Mouse (Mus musculus) midbrain, embryonic 14.5 days (tissue): ENCODE measurements around the gene Stk11. TPM values are rescaled to one million over a fixed set of nuclear protein-coding genes. Genes with fewer than 3 reads are reported as not detected.

Source experiments
- ATAC-seq: fragments of 200-750 bp; cut with Nextera tagmentation; 2 replicates; pipeline ENCODE4 v1.8.0; 2017; ENCODE audit warnings: moderate number of reproducible peaks, moderate library complexity; ENCODE audit not compliant: low FRiP score, low TSS enrichment
- DNase-seq: peaks from one replicate; pipeline ENCODE4 v3.0.0-alpha.2; 2015
- H3K27ac ChIP-seq: fragments of 300-500 bp; sonication (generic); replicated peaks from 2 replicates; pipeline ENCODE4 v1.5.1; 2014; ENCODE audit warnings: mild to moderate bottlenecking, low read depth, low read length, moderate library complexity
- H3K27me3 ChIP-seq: fragments of 300-500 bp; sonication (generic); 2 replicates; pipeline ENCODE4 v1.6.1; 2014; ENCODE audit warnings: low read length, control low read depth, mixed read lengths; ENCODE audit not compliant: control insufficient read depth, insufficient read depth
- H3K36me3 ChIP-seq: fragments of 300-500 bp; sonication (generic); 2 replicates; pipeline ENCODE4 v1.6.1; 2014; ENCODE audit warnings: low read length, control low read depth; ENCODE audit not compliant: control insufficient read depth, insufficient read depth
- H3K4me1 ChIP-seq: fragments of 300-500 bp; sonication (generic); 2 replicates; pipeline ENCODE4 v1.6.1; 2014; ENCODE audit warnings: mild to moderate bottlenecking, antibody characterized with exemption, low read length, control low read depth; ENCODE audit not compliant: control insufficient read depth, insufficient read depth
- H3K4me2 ChIP-seq: fragments of 300-500 bp; sonication (generic); 2 replicates; pipeline ENCODE4 v1.6.1; 2014; ENCODE audit warnings: mild to moderate bottlenecking, low read length, moderate library complexity
- H3K4me3 ChIP-seq: fragments of 300-500 bp; sonication (generic); replicated peaks from 2 replicates; pipeline ENCODE4 v1.5.1; 2014; ENCODE audit warnings: low read depth, low read length
- H3K9ac ChIP-seq: fragments of 300-500 bp; sonication (generic); replicated peaks from 2 replicates; pipeline ENCODE4 v1.6.1; 2014; ENCODE audit warnings: mild to moderate bottlenecking, low read length, moderate library complexity
- H3K9me3 ChIP-seq: fragments of 300-500 bp; sonication (generic); 2 replicates; pipeline ENCODE4 v1.6.1; 2016; ENCODE audit warnings: low read length, control low read depth, mixed read lengths; ENCODE audit not compliant: control insufficient read depth
- WGBS: fragments of 180-500 bp; shearing (Covaris S2); extraction: QIAGEN DNeasy Blood & Tissue Kit; methylation state at CpG from one replicate; pipeline ENCODE4 v1.1.7; 2014; 5-methylcytosine and 5-hydroxymethylcytosine counted together
- polyA plus RNA-seq: library from polyadenylated mRNA; unstranded; fragments of >200 nt; fragmentation: Nextera tagmentation; extraction: Ambion mirVana; gene quantifications from 2 replicates; pipeline ENCODE4 v1.2.1, GENCODE M21; 2014

Gene Stk11
- polyA plus RNA-seq, 1 experiment from 2014 or later, result 26.5 TPM

DNA sequence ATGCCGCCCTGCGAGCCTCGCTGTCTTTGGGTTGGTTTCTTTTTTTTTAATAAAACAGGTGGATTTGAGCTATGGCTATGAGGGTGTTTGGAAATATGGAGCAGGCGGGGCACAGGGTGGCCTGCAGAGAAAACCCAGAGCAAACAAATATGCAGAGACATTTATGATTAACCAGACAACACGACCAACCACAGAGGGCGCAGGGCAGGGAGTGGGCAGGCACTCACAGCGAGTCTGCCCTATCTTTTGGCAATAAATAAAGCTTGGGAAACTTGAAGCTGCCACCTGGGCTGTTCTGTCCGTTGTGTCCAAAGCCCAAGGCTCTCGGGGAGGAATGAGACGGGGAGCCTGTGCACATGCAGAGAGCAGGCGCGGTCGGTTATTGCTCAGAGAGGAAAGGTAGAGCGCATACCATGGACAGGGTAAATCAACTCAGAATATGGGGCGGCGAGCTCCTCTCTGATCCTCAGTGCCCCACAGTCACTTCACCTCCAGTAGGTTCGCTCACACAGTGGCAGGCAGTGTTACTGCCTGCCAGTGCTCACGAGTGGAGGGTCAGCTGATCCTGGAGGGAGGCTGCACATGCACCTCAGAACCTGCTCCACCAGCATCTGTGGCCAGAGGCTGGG is 14.9 kb downstream of the Stk11 start:
- 86% methylated on average over 18 of the region's 18 CpGs for WGBS
- H3K9ac ChIP-seq, result no peak overlapping the region
- H3K9me3 ChIP-seq, result no peaks in the 10 kb centered on the region
- H3K27me3 ChIP-seq, result no peaks in the 10 kb centered on the region
- DNase-seq, result no peak
- H3K27ac ChIP-seq, result no peak overlapping the region
- H3K4me1 ChIP-seq, result peaks cover 10% of the 10 kb centered on the region; the same call in 1 of the 2 replicates
- no peak overlapping the region for H3K4me2 ChIP-seq
- no peak overlapping the region for H3K4me3 ChIP-seq
- no peak for ATAC-seq
- H3K36me3 ChIP-seq, result peaks cover 100% of the 10 kb centered on the region

GRCm38 (mm10) chr10:80131316-80131951 is 15.8 kb downstream of the Stk11 start:
- ATAC-seq (peak; percentile 19), DNase-seq (peak; percentile 72)
- Histone ChIP-seq H3K9me3 (no peaks in the 10 kb centered on the region), H3K27me3 (no peaks in the 10 kb centered on the region), H3K4me3 (no peak overlapping the region), H3K27ac (no peak overlapping the region; the same call in 1 of the 2 replicates), H3K9ac (no peak overlapping the region), H3K4me1 (peaks cover 16% of the 10 kb centered on the region), H3K4me2 (peak overlapping the region; percentile 25), H3K36me3 (peaks cover 100% of the 10 kb centered on the region)
- WGBS, result 12% methylated on average over 55 of the region's 55 CpGs

DNA sequence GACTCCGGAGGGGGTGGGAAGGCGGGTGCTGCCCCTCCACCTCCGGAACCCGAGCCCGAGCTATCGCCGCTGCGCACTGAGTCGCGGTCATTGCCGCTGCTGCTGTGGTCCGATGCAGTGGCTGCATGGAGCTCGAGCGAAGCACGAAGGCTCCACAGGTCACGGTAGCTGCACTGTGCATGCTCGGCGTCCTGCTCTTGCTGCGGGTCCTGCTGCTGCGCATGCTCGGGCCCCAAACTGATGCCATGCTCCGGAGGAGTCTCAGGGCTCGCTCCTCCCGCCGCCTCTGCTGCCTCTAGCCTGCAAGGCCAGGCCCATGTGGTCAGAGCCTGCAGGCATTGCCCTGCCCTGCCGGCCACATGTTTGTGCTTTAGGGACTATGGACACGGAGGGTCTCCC is 16.3 kb downstream of the Stk11 start:
- Histone ChIP-seq H3K27ac (0 out of 2 replicates have a peak overlapping the region, but pooled peaks have one; percentile 5), H3K4me3 (no peak overlapping the region), H3K27me3 (no peaks in the 10 kb centered on the region; the same call in 1 of the 2 replicates), H3K36me3 (peaks cover 94% of the 10 kb centered on the region), H3K9ac (no peak overlapping the region), H3K4me1 (peaks cover 21% of the 10 kb centered on the region), H3K4me2 (peak overlapping the region; percentile 25), H3K9me3 (no peaks in the 10 kb centered on the region)
- peak; percentile 53 for DNase-seq
- 23% methylated on average over 27 of the region's 27 CpGs for WGBS
- ATAC-seq, result no peak

- no peak overlapping the region for H3K27ac ChIP-seq
- H3K9me3 ChIP-seq, result no peaks in the 10 kb centered on the region
- ATAC-seq (no peak), DNase-seq (no peak)
- H3K36me3 ChIP-seq, result peaks cover 81% of the 10 kb centered on the region
- WGBS, result 78% methylated on average over 8 of the region's 8 CpGs
- no peak overlapping the region for H3K4me2 ChIP-seq
- H3K27me3 ChIP-seq, result no peaks in the 10 kb centered on the region; the same call in 1 of the 2 replicates
- H3K9ac ChIP-seq, result no peak overlapping the region
- H3K4me1 ChIP-seq, result peaks cover 33% of the 10 kb centered on the region
- H3K4me3 ChIP-seq, result no peak overlapping the region
Measured at GRCm38 (mm10) chr10:80133226-80133849, 17.7 kb downstream of the Stk11 start.

DNA sequence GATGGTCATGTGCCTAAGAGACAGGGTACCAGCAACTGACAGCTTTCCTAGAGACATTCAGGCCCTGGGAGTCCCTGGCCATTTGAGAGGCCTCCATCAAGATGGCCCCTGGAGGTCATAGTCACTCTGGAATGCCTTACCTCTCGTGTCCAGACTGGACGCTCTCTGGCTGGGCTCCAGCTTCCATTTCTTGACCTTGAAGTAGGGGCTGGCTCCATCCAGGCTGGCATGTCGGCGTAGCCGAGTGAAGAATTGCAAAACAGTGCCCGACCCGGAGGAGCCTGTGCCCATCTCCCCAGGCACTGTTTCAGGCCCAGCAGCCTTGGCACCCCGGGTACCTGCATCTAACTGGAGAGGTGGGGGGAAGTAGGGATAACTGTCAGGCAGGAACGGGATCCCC is 18.8 kb downstream of the Stk11 start:
- Histone ChIP-seq H3K9me3 (no peaks in the 10 kb centered on the region), H3K4me2 (no peak overlapping the region), H3K27me3 (no peaks in the 10 kb centered on the region; the same call in 1 of the 2 replicates), H3K9ac (no peak overlapping the region), H3K27ac (no peak overlapping the region), H3K36me3 (peaks cover 70% of the 10 kb centered on the region), H3K4me1 (peaks cover 36% of the 10 kb centered on the region), H3K4me3 (no peak overlapping the region)
- no peak for DNase-seq
- 91% methylated on average over 9 of the region's 9 CpGs for WGBS
- ATAC-seq, result no peak

DNA sequence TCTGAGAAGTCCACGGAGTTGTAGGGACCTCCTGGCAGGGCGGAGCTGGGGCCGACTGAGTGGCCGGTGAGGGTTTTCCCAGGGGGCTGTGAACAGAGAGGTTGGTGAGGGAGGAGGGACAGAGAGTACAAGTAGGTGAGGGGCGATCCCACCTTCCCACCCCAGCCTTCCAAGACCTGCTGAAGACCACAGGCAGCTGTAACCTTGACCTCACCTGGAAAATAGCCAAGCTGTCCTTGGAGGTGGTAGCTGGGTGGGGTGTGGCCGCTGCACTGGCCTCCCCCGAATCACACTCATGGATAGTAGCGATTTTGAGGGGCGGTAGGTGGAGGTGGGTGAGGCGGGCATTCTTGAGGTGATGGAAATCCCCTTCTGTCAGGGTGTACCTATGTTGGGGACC is 19.6 kb downstream of the Stk11 start:
- H3K27me3 ChIP-seq, result no peaks in the 10 kb centered on the region; the same call in 1 of the 2 replicates
- ATAC-seq (no peak), DNase-seq (no peak)
- H3K9me3 ChIP-seq, result no peaks in the 10 kb centered on the region
- peaks cover 36% of the 10 kb centered on the region for H3K4me1 ChIP-seq
- H3K4me3 ChIP-seq, result no peak overlapping the region
- WGBS, result 90% methylated on average over 10 of the region's 10 CpGs
- H3K36me3 ChIP-seq, result peaks cover 62% of the 10 kb centered on the region
- no peak overlapping the region; the same call in 1 of the 2 replicates for H3K9ac ChIP-seq
- no peak overlapping the region for H3K27ac ChIP-seq
- H3K4me2 ChIP-seq, result no peak overlapping the region

- peaks cover 36% of the 10 kb centered on the region for H3K4me1 ChIP-seq
- no peak overlapping the region for H3K27ac ChIP-seq
- H3K9ac ChIP-seq, result no peak overlapping the region; the same call in 1 of the 2 replicates
- no peak overlapping the region for H3K4me3 ChIP-seq
- H3K4me2 ChIP-seq, result no peak overlapping the region
- H3K9me3 ChIP-seq, result no peaks in the 10 kb centered on the region
- WGBS, result 86% methylated on average over 1 of the region's 1 CpGs
- H3K27me3 ChIP-seq, result no peaks in the 10 kb centered on the region; the same call in 1 of the 2 replicates
- no peak for ATAC-seq
- H3K36me3 ChIP-seq, result peaks cover 58% of the 10 kb centered on the region
- no peak for DNase-seq
Measured at GRCm38 (mm10) chr10:80135641-80136040, 20.0 kb downstream of the Stk11 start.

GRCm38 (mm10) chr10:80136179-80136951 is 20.8 kb downstream of the Stk11 start:
- Histone ChIP-seq H3K9ac (peak overlapping the region; percentile 93; the same call in 1 of the 2 replicates), H3K36me3 (peaks cover 50% of the 10 kb centered on the region), H3K4me3 (peak overlapping the region; percentile 80), H3K4me2 (peak overlapping the region; percentile 93), H3K4me1 (peaks cover 40% of the 10 kb centered on the region), H3K27ac (peak overlapping the region; percentile 94), H3K27me3 (no peaks in the 10 kb centered on the region; the same call in 1 of the 2 replicates), H3K9me3 (no peaks in the 10 kb centered on the region)
- DNase-seq (peak; percentile 0), ATAC-seq (no peak)
- WGBS, result 16% methylated on average over 42 of the region's 49 CpGs
